Mouse (Mus musculus) ovary, postnatal 14 days (tissue): ENCODE data around the gene Slc24a3.

Experiments used
- DNase-seq: peaks from one replicate; pipeline ENCODE4 v3.0.0; 2022; ENCODE audit warnings: low spot score

Gene Slc24a3

DNA sequence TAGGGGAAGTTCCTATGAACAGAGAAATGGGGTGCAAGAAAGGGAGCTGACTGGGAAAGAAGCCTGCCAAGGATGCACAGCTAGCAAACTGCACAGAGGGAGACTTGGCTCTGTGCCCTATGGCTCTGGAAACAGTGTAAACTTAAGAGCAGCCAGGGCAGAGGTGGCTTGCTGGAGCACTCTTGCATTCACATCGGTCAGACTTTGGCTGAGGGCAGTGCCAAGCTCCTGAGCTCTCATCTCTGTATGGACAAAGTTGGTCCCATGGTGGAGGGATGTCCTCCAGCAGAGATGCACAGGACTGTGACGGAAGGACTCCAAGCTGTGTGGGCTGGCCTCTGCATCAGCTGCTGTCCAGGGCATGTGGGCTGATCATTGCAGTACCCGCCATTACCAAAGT, 516.0 kb downstream of the Slc24a3 start:
- peak; percentile 51 for DNase-seq

DNA sequence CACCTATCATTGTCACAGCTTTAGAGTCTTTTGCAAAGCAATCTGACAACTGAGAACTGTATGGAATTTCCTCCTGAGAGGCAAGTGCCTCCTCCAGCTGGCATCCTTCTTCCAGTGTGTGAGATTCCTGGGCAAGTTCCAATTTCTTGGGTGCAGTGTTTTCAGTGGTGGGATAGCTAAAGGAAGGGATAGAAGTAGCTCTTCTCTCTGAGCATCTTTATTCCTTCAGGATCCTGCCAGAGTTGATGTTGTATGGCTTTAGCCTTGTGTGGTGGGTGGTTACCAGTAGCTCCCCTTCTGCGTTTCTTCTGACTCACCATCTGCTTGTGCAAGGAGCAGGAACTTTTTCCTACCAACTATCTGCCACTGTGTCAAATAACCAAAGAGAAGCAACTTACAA, 516.6 kb downstream of the Slc24a3 start:
- DNase-seq: no peak

DNA sequence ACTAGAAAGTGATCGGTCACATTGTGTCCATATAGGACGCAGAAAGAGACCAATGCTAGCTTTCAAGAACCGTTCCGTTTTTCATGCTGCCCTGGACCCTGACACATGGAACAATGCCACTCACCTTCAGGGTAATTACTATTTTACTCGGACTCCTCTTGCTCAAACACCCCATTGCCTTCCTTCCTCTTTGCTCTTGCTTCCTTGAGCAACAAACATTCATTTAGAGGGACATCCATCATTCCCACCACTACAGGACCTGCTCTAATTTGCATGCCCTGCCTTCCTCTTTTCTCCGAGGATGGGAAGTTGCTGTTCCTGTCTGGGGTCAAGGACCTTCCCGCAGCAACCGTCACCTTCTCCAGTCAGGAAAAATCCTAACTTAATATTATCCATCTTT, 517.3 kb downstream of the Slc24a3 start:
- DNase-seq: no peak

DNA sequence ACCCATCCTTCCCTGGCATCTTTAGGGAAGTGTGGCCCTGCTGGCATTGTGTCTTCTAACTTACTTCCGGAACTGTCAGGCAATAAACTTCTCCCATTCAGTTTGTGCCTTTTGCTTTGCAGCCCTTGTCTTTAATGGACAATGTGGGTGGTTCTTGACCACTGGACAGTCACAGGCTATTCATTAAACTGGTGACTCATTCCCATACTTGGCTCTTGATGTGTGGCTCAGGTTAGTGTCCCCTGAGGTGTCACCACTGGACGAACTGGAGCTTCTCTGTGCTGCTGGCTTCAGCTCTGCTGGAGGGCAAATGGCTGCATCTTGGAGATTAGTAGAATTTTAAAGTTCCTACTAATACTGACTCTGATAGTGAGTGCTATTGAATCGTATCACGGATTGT, 518.5 kb downstream of the Slc24a3 start:
- DNase-seq: no peak

DNA sequence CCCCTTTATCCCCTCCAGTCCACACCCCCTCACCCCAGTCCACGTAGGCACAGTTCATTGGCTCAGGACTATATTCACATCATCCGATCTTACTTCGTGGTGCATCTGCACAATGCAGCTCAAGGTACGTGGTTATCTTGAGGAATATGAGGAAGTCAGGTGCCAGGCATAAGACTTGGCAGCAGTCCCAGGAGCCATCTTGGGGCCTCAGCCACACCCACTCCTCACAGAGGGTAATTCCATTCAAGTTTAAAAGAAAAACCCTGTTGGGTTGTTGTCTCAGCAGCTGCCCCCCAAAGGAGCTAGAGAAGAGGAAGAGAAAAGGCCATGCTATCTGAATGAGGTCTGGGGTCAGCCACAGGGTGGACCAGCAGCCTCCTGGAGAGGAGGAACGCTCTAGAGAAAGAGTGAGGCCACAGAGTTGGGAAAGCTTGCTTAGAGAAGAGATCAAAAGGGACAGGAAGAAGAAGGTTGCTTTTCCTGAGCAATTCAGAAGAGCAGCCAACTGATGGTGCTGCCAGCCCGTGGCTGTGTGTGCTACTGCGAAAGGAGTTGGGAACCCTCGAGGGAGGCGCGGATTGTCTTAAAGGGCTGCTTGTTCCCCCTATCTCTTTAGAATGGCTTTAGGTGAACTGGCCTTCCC, 523.9 kb downstream of the Slc24a3 start:
- DNase-seq: no peak
